Mouse (Mus musculus) ZHBTc4 (cell line): ENCODE results near the gene March4.
A peak's percentile ranks its signal among the peaks of the same experiment; 100 is the strongest.

Experiments used
- DNase-seq: peaks from one replicate; pipeline ENCODE4 v3.0.0-alpha.2; 2011; ENCODE audit warnings: low read depth, low spot score

March4 gene

DNA sequence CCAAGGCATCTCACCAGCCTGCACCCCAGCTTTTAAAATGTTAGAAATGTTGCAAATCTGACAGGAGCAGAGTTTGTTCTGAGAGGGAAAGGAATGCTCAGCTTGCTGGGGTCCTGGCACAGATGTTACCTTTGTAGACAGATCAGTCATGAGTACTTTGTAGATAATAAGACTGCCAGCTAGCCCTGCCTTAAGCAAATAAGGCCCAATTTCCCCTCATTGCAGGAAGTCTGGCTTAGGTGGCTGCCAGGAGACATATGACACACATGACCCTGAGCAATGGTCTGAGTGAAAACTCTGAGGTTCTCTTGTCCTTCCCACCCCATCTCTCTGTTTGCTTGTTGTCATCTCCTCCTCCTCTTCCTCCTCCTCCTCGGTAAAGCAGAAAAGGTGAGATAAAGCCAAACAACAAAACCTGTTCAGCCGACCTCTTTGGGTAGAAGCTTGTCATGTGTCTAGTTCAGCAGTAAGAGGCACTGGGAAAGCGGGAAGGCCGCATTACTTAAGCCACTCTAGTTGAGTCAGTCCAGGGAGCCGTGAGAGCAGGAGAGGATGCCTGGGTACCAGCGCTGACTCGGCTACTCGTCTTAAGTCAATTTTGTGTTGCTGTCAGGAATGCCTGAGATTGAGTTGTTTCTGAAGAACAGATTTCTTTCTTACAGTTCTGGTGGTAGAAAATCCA, 136.9 kb downstream of the March4 start:
- no peak for DNase-seq

DNA sequence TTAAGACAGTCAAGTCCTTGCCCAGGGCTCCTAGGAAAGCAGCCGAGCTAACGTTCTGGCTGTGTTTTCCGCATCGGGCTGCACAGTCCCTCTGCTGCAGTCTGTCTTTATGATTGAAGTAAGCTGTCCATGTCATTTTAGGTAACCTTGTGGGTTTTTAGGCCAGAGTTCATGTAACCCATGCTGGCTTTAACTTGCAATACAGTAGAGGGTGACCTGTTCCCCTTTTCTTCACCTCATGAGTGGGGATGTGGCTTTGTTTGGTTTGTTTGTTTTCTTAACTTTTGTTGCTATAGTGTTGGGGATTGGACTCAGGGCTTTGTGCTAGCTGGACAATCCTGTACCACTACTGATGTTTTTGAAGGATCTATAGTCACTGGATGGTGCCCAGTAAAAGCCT, 146.3 kb downstream of the March4 start:
- DNase-seq = no peak

DNA sequence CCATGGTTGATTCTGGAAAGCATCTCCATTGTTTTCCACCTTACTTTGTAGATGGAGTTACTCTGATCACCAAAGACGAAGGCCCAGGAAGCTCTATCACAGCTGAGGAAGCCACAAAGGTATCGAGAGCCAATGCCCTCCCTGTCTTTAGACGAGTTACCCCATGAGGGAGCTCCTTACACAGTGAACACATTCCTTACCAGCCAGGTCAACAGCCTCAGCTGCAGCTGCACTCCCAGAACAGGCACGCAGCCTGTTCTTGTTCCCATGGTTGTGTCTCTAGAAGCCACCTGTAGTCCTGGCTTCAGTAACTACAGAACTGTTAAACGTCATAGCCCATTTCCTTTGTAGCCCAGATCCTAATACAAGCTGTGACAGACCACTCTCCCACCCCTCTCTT, 153.1 kb downstream of the March4 start:
- peak; percentile 39 for DNase-seq

DNA sequence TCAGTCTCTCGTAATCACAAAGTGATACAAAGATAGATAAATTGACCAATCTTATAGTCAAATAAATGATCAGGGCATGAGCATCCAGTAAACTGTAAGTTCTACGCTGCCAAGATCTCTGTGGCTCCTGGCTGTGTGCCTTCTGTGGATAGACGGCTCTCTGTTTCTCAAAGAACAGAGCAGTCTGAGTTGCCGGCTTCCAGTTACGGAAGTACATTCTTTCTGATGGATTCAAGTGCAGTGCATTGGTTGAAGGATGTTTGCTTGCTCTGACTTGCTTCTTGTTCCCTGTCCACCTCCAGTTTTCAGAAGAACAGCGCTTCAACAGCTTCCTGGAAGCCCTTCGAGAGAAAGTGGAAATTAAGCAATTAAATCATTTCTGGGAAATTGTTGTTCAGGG, 153.7 kb downstream of the March4 start:
- no peak for DNase-seq

DNA sequence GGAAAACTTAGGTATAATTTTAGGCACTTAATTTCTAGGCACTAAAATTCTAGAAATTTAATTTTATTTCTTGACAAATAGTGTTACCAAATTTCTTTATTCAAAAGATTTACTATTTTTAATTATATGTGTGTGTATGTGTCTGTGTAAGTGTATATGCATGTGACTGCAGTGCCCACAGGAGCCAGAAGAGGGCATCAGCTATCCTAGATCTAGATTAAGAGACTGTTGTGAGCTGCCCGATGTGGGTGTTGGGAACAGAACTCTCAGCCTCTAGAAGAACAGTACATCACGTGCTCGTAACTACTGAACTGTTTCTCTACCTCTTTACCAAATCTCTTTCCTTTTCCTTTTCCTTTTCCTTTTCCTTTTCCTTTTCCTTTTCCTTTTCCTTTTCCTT, 156.2 kb downstream of the March4 start:
- peak; percentile 57 for DNase-seq

DNA sequence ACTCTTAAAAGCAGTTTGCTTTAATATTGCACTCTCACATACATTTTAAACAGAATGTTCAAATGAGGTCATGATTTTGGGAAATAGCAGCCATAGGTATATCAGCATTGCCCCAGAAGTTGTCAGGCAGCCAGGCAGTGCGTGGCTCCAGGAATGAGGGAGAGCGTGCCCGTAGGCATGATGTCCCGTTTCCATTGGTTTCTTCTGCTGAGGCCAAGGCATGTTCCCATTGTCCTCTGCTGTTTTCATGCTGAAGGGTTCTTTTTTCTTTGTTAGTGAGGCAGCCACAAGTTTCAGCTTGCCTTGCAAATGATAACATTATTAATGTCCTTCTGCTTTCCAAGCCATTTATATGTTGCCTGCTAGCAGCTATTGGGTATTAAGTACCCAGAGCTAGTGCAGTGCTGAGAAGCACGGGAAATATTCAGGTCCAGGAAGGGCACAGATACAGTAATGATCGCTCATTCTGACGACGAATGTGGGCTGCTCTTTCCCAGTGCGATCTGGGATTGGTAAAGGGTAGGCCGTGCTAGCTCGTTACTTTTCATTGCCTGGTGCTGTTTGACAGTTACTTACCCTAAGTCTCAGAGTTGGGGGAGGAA, 156.9 kb downstream of the March4 start:
- DNase-seq = no peak

DNA sequence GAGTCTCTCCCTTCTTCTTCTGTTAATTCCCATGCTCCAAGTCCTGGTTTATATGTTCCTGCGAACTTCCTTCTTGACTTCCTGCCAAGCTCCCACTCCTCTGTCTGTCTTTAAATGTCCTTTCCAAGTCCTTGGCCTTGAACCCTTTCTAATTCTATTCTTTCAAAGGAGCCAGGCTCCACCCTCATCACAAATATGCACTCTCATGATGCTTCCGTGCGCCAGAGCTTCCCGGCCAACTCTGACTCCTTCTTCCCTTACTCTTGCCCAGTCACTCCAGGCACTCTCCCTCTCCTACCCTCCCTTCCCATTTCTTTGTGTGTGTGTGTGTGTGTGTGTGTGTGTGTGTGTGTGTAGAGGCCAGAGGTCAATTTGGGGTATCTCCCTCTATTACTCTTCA, 158.6 kb downstream of the March4 start:
- DNase-seq = peak; percentile 88
